Mouse (Mus musculus): ENCODE data around the gene Tlk1. TPM values are rescaled to one million over a fixed set of nuclear protein-coding genes. Genes with fewer than 3 reads are reported as not detected.

The Tlk1 gene
- total and polyA plus RNA-seq, 3 experiments, result 6.9 to 31.3 (median 26.0) TPM

DNA sequence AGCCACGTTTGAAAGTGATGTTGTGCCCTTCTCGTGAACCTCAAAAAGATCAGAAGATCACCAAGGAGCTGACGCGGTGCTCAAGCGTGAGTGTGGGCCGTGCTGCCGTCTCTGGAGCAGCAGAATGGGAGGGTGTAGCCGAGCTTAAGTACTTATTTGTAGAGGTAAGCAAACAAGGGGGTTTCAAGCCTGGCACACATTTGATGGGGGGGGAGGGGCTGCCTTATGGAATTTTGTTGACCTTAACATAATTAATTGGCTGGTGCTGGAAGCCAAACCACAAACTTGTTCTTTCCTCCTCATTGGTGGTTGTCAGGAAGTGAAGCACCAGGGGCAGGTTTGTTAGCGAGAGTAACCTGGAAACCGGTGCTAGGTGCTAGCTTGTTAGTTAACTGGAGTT lies 129.8 kb downstream of the Tlk1 start:
- Histone ChIP-seq H3K9ac (ENCODE audit: low read depth, low read length) (no peak overlapping the region), H3K79me2 (replicated peaks; ENCODE audit: control insufficient read depth, insufficient read depth, low read length) (no peaks in the 10 kb centered on the region), H3K27me3 (ENCODE audit: control insufficient read depth, insufficient read depth, low read length) (no peaks in the 10 kb centered on the region), H3K36me3 (ENCODE audit: control insufficient read depth, insufficient read depth, low read length) (no peaks in the 10 kb centered on the region), H3K27ac (no peak overlapping the region), H3K4me1 (ENCODE audit: control insufficient read depth, insufficient read depth, low read length) (no peaks in the 10 kb centered on the region), H3K4me3 (no peak overlapping the region)
- no peak for DNase-seq
- intact Hi-C loops (cut with DNase I), result no loop called here
- TF ChIP-seq POLR2A (IDR thresholded peaks at IDR 0.05; ENCODE audit: insufficient read depth, low read depth, low read length) (no peak), EP300 (IDR thresholded peaks at IDR 0.05; ENCODE audit: insufficient read depth, low read depth, low read length) (no peak), CTCF (IDR thresholded peaks at IDR 0.05) (no peak)
- 92% methylated on average over 10 of the region's 10 CpGs for WGBS

DNA sequence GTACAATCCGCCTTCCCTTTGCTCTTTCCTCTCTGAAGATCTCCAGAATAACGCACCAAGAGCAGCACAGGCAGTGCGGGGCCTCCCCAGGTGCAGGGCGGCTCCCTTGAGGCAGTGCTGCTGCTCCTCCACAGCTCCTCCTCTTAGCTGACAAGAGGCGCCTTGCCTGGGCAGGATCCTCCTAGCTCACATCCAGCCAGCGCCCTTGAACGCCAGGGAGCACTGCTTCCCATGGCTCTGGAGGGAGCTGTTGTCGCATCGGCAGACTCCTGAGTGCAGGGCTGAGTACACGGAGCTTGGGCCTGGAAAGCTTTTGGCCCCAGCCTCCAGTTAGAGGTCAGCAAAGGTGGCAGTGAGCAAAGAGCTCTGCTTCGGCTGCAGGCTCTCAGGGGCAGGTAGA lies 135.3 kb downstream of the Tlk1 start:
- H3K4me3 ChIP-seq, result no peak overlapping the region
- H3K27ac ChIP-seq, result no peak overlapping the region
- intact Hi-C loops (cut with DNase I), result no loop called here
- H3K4me1 ChIP-seq (ENCODE audit: control insufficient read depth, insufficient read depth, low read length), result no peaks in the 10 kb centered on the region
- WGBS, result 82% methylated on average over 11 of the region's 11 CpGs
- no peaks in the 10 kb centered on the region for H3K27me3 ChIP-seq (ENCODE audit: control insufficient read depth, insufficient read depth, low read length)
- no peak for DNase-seq
- no peak for TF ChIP-seq EP300 (IDR thresholded peaks at IDR 0.05; ENCODE audit: insufficient read depth, low read depth, low read length)
- TF ChIP-seq POLR2A (IDR thresholded peaks at IDR 0.05; ENCODE audit: insufficient read depth, low read depth, low read length), result no peak
- no peaks in the 10 kb centered on the region for H3K79me2 ChIP-seq (replicated peaks; ENCODE audit: control insufficient read depth, insufficient read depth, low read length)
- H3K9ac ChIP-seq (ENCODE audit: low read depth, low read length), result no peak overlapping the region
- no peaks in the 10 kb centered on the region for H3K36me3 ChIP-seq (ENCODE audit: control insufficient read depth, insufficient read depth, low read length)

DNA sequence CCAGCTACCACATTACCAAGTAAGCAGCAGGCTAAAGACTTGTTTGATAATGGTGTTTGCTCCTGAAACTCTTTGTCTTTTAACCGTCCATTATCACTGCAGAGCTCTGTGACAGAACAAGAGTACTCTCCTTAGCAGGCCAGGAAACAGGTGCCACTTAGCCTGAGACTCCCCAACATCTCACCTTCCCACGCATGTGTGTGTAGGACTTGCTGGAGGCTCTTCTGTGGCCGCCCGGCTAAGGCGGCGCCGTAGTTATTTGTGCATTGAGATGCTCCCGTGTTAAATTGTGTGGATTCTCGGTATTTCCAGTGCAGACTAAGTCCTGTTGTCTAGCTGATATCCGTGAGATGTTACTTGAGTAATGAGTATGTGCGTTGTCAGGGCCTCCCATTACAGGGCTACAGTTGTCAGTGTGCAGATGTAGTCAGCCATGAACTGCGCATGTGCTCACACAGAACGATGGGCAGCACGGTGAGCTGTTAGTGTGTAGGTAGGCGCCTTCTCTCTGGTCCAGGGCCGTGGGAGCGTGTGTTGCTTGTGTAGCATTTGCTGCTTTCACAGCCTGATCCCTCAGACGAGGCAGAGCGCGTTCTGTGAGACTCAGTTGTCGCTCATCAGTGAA lies 137.0 kb downstream of the Tlk1 start:
- no peak overlapping the region for H3K4me3 ChIP-seq
- no peak for TF ChIP-seq POLR2A (IDR thresholded peaks at IDR 0.05; ENCODE audit: insufficient read depth, low read depth, low read length)
- no peak for TF ChIP-seq CTCF (IDR thresholded peaks at IDR 0.05)
- TF ChIP-seq EP300 (IDR thresholded peaks at IDR 0.05; ENCODE audit: insufficient read depth, low read depth, low read length), result no peak
- H3K27ac ChIP-seq, result no peak overlapping the region
- no peaks in the 10 kb centered on the region for H3K27me3 ChIP-seq (ENCODE audit: control insufficient read depth, insufficient read depth, low read length)
- WGBS, result 94% methylated on average over 21 of the region's 21 CpGs
- intact Hi-C loops (cut with DNase I), result no loop called here
- no peak overlapping the region for H3K9ac ChIP-seq (ENCODE audit: low read depth, low read length)
- no peaks in the 10 kb centered on the region for H3K4me1 ChIP-seq (ENCODE audit: control insufficient read depth, insufficient read depth, low read length)
- H3K36me3 ChIP-seq (ENCODE audit: control insufficient read depth, insufficient read depth, low read length), result no peaks in the 10 kb centered on the region
- no peaks in the 10 kb centered on the region for H3K79me2 ChIP-seq (replicated peaks; ENCODE audit: control insufficient read depth, insufficient read depth, low read length)
- DNase-seq, result no peak

DNA sequence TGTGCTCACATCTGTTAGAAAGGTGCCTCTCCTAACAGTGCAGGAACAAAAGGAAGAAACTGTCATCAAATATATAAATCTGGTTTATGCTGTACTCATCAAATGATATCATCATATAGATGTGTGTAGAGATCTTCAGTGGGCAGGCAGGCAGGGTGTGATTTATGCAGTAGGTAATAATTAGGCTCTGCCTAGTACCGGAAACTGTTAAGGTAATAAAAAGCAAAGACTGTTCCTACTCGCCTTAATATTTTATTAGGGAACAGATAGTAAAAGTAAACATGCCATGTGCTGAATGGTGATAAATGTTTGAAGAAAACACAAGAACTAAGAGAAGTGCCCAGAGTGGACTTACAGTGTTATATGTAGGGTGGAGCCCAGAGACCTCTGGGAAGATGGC lies 143.2 kb downstream of the Tlk1 start:
- no peaks in the 10 kb centered on the region for H3K4me1 ChIP-seq (ENCODE audit: control insufficient read depth, insufficient read depth, low read length)
- TF ChIP-seq EP300 (IDR thresholded peaks at IDR 0.05; ENCODE audit: insufficient read depth, low read depth, low read length) (no peak), CTCF (IDR thresholded peaks at IDR 0.05) (no peak), POLR2A (IDR thresholded peaks at IDR 0.05; ENCODE audit: insufficient read depth, low read depth, low read length) (no peak)
- DNase-seq, result no peak
- H3K27me3 ChIP-seq (ENCODE audit: control insufficient read depth, insufficient read depth, low read length), result no peaks in the 10 kb centered on the region
- no peaks in the 10 kb centered on the region for H3K79me2 ChIP-seq (replicated peaks; ENCODE audit: control insufficient read depth, insufficient read depth, low read length)
- H3K9ac ChIP-seq (ENCODE audit: low read depth, low read length), result no peak overlapping the region
- H3K27ac ChIP-seq, result no peak overlapping the region
- H3K4me3 ChIP-seq, result no peak overlapping the region
- H3K36me3 ChIP-seq (ENCODE audit: control insufficient read depth, insufficient read depth, low read length), result no peaks in the 10 kb centered on the region
- 85% methylated on average over 2 of the region's 2 CpGs for WGBS
- intact Hi-C loops (cut with DNase I), result no loop called here

DNA sequence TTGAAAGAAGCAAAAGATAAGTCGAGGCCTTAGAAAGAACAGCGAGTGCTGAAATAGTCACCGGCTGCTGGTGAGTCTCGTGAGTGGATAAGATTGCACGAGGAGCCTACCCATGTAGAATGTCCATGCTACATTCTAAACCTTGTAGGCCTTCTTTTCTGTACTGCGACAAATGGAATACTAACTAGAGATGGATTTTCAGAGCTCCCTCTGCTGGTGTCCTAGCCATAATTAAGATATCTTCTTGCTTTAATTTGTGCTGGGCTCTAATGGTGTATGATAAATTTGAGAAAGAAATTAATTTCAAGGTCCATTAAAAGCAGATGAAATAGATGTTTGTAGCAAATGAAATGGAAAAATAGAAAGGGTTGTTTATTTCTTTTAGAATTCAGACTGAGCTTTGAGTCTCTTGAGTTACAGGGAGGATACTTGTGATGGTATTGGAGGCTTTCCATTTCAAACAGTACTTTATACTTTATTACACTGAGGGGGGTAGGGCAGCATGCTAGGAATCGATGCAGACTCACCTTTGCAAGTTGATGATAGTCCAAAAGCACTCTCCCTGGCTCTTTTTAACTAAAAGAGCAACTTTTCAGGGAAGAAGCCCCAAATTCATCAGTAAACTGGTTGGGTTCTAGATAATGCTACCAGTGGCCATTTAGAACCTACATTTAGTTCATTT lies 151.9 kb downstream of the Tlk1 start:
- H3K79me2 ChIP-seq (replicated peaks; ENCODE audit: control insufficient read depth, insufficient read depth, low read length), result peaks cover 4% of the 10 kb centered on the region; the same call in 1 of the 2 replicates
- no peak overlapping the region for H3K4me3 ChIP-seq
- TF ChIP-seq POLR2A (IDR thresholded peaks at IDR 0.05; ENCODE audit: insufficient read depth, low read depth, low read length) (no peak), CTCF (IDR thresholded peaks at IDR 0.05) (peak; percentile 60)
- no peak for DNase-seq
- WGBS, result 31% methylated on average over 7 of the region's 7 CpGs
- peaks cover 6% of the 10 kb centered on the region for H3K36me3 ChIP-seq (ENCODE audit: control insufficient read depth, insufficient read depth, low read length)
- H3K9ac ChIP-seq (ENCODE audit: low read depth, low read length), result no peak overlapping the region
- no peak overlapping the region for H3K27ac ChIP-seq
- intact Hi-C loops (cut with DNase I), result no loop called here
- H3K4me1 ChIP-seq (ENCODE audit: control insufficient read depth, insufficient read depth, low read length), result peaks cover 8% of the 10 kb centered on the region
- no peaks in the 10 kb centered on the region for H3K27me3 ChIP-seq (ENCODE audit: control insufficient read depth, insufficient read depth, low read length)

DNA sequence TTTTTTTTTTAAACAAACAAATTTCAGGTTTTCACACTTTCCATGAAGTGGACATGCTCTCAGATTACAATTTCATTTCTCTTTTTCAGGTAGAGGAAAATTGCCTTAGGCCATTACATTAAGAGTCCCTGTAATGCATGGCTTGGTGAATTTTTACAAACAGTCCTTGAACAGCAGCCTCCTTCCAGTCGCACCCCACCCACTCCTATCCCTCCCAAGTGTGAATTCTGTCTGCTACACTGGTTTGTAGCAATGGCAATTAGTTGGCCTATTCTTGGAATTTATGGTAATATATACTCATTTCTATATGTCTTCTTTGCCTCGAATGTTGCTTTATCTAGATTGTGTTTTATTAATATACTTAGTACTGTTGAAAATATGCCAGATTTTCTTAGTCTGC lies 153.1 kb downstream of the Tlk1 start:
- H3K79me2 ChIP-seq (replicated peaks; ENCODE audit: control insufficient read depth, insufficient read depth, low read length), result peaks cover 6% of the 10 kb centered on the region
- peaks cover 8% of the 10 kb centered on the region for H3K36me3 ChIP-seq (ENCODE audit: control insufficient read depth, insufficient read depth, low read length)
- no peak overlapping the region for H3K27ac ChIP-seq
- DNase-seq, result no peak
- H3K9ac ChIP-seq (ENCODE audit: low read depth, low read length), result no peak overlapping the region
- peaks cover 8% of the 10 kb centered on the region for H3K4me1 ChIP-seq (ENCODE audit: control insufficient read depth, insufficient read depth, low read length)
- WGBS, result 65% methylated on average over 2 of the region's 2 CpGs
- H3K4me3 ChIP-seq, result no peak overlapping the region
- intact Hi-C loops (cut with DNase I), result no loop called here
- TF ChIP-seq CTCF (IDR thresholded peaks at IDR 0.05) (no peak), POLR2A (IDR thresholded peaks at IDR 0.05; ENCODE audit: insufficient read depth, low read depth, low read length) (no peak), EP300 (IDR thresholded peaks at IDR 0.05; ENCODE audit: insufficient read depth, low read depth, low read length) (no peak)
- no peaks in the 10 kb centered on the region for H3K27me3 ChIP-seq (ENCODE audit: control insufficient read depth, insufficient read depth, low read length)
